Mouse (Mus musculus): ENCODE measurements around the gene Tomm34. TPM values are rescaled to one million over a fixed set of nuclear protein-coding genes. Genes with fewer than 3 reads are reported as not detected.

Gene Tomm34
- polyA plus RNA-seq, 1 experiment from 2014 or later = 48.3 TPM

GRCm38 (mm10) chr2:164032973-164033372 is 38.0 kb downstream of the Tomm34 start:
- Histone ChIP-seq H3K4me3 (replicated peaks; ENCODE audit: low read length) (no peak overlapping the region), H3K27me3 (ENCODE audit: control insufficient read depth, insufficient read depth, low read length) (no peaks in the 10 kb centered on the region), H3K9ac (no peak overlapping the region), H3K36me3 (replicated peaks; ENCODE audit: control insufficient read depth, insufficient read depth) (no peaks in the 10 kb centered on the region), H3K4me2 (replicated peaks) (no peak overlapping the region), H3K27ac (no peak overlapping the region), H3K9me3 (ENCODE audit: control insufficient read depth, low read length) (no peaks in the 10 kb centered on the region), H3K4me1 (replicated peaks; ENCODE audit: control insufficient read depth, insufficient read depth, low read length) (no peaks in the 10 kb centered on the region)
- 90% methylated on average over 3 of the region's 3 CpGs for WGBS
- DNase-seq (ENCODE audit: low spot score) (no peak), ATAC-seq (ENCODE audit: low FRiP score) (no peak)

- H3K4me2 ChIP-seq (replicated peaks) = no peak overlapping the region
- no peak overlapping the region for H3K27ac ChIP-seq
- ATAC-seq (ENCODE audit: low FRiP score) (no peak), DNase-seq (ENCODE audit: low spot score) (no peak)
- H3K27me3 ChIP-seq (ENCODE audit: control insufficient read depth, insufficient read depth, low read length) = no peaks in the 10 kb centered on the region
- WGBS = 88% methylated on average over 10 of the region's 10 CpGs
- no peaks in the 10 kb centered on the region for H3K9me3 ChIP-seq (ENCODE audit: control insufficient read depth, low read length)
- no peak overlapping the region for H3K4me3 ChIP-seq (replicated peaks; ENCODE audit: low read length)
- no peaks in the 10 kb centered on the region for H3K4me1 ChIP-seq (replicated peaks; ENCODE audit: control insufficient read depth, insufficient read depth, low read length)
- no peaks in the 10 kb centered on the region for H3K36me3 ChIP-seq (replicated peaks; ENCODE audit: control insufficient read depth, insufficient read depth)
- no peak overlapping the region for H3K9ac ChIP-seq
Measured at GRCm38 (mm10) chr2:164031147-164031546, 39.8 kb downstream of the Tomm34 start.

- Histone ChIP-seq H3K9ac (no peak within 1 kb of the TSS), H3K4me2 (replicated peaks) (no peak within 1 kb of the TSS), H3K4me1 (replicated peaks; ENCODE audit: control insufficient read depth, insufficient read depth, low read length) (no peaks in the 10 kb centered on the region), H3K27ac (no peak within 1 kb of the TSS), H3K9me3 (ENCODE audit: control insufficient read depth, low read length) (no peaks in the 10 kb centered on the region), H3K36me3 (replicated peaks; ENCODE audit: control insufficient read depth, insufficient read depth) (0 out of 2 replicates have a peak, but pooled peaks cover 2% of the 10 kb centered on the region), H3K4me3 (replicated peaks; ENCODE audit: low read length) (no peak within 1 kb of the TSS), H3K27me3 (ENCODE audit: control insufficient read depth, insufficient read depth, low read length) (no peaks in the 10 kb centered on the region)
- 86% methylated on average over 16 of the region's 16 CpGs for WGBS
- ATAC-seq (ENCODE audit: low FRiP score) (no peak), DNase-seq (ENCODE audit: low spot score) (no peak)
Measured at GRCm38 (mm10) chr2:164025150-164025549, 45.8 kb downstream of the Tomm34 start, which contains the start of gene Pabpc1l. Gene Pabpc1l (plus strand): TSS chr2:164025450.

- no peak overlapping the region for H3K4me2 ChIP-seq (replicated peaks)
- no peak for ATAC-seq (ENCODE audit: low FRiP score)
- no peak for DNase-seq (ENCODE audit: low spot score)
- H3K27me3 ChIP-seq (ENCODE audit: control insufficient read depth, insufficient read depth, low read length) = no peaks in the 10 kb centered on the region
- no peak overlapping the region for H3K27ac ChIP-seq
- H3K9me3 ChIP-seq (ENCODE audit: control insufficient read depth, low read length) = no peaks in the 10 kb centered on the region
- no peak overlapping the region for H3K9ac ChIP-seq
- 60% methylated on average over 2 of the region's 2 CpGs for WGBS
- H3K4me1 ChIP-seq (replicated peaks; ENCODE audit: control insufficient read depth, insufficient read depth, low read length) = no peaks in the 10 kb centered on the region
- H3K36me3 ChIP-seq (replicated peaks; ENCODE audit: control insufficient read depth, insufficient read depth) = peaks cover 33% of the 10 kb centered on the region
- H3K4me3 ChIP-seq (replicated peaks; ENCODE audit: low read length) = no peak overlapping the region
Measured at GRCm38 (mm10) chr2:164022104-164022503, 48.9 kb downstream of the Tomm34 start.

- no peaks in the 10 kb centered on the region for H3K4me1 ChIP-seq (replicated peaks; ENCODE audit: control insufficient read depth, insufficient read depth, low read length)
- 96% methylated on average over 4 of the region's 4 CpGs for WGBS
- no peaks in the 10 kb centered on the region for H3K27me3 ChIP-seq (ENCODE audit: control insufficient read depth, insufficient read depth, low read length)
- H3K27ac ChIP-seq = no peak overlapping the region
- H3K9me3 ChIP-seq (ENCODE audit: control insufficient read depth, low read length) = no peaks in the 10 kb centered on the region
- H3K9ac ChIP-seq = no peak overlapping the region
- no peak for DNase-seq (ENCODE audit: low spot score)
- no peak for ATAC-seq (ENCODE audit: low FRiP score)
- no peak overlapping the region for H3K4me3 ChIP-seq (replicated peaks; ENCODE audit: low read length)
- no peak overlapping the region for H3K4me2 ChIP-seq (replicated peaks)
- peaks cover 54% of the 10 kb centered on the region for H3K36me3 ChIP-seq (replicated peaks; ENCODE audit: control insufficient read depth, insufficient read depth)
Measured at GRCm38 (mm10) chr2:164019943-164020342, 51.0 kb downstream of the Tomm34 start.

- H3K4me2 ChIP-seq (replicated peaks) = no peak overlapping the region
- no peak overlapping the region for H3K4me3 ChIP-seq (replicated peaks; ENCODE audit: low read length)
- no peaks in the 10 kb centered on the region for H3K27me3 ChIP-seq (ENCODE audit: control insufficient read depth, insufficient read depth, low read length)
- DNase-seq (ENCODE audit: low spot score) (no peak), ATAC-seq (ENCODE audit: low FRiP score) (no peak)
- no peak overlapping the region for H3K9ac ChIP-seq
- 96% methylated on average over 3 of the region's 3 CpGs for WGBS
- peaks cover 65% of the 10 kb centered on the region for H3K36me3 ChIP-seq (replicated peaks; ENCODE audit: control insufficient read depth, insufficient read depth)
- no peaks in the 10 kb centered on the region for H3K4me1 ChIP-seq (replicated peaks; ENCODE audit: control insufficient read depth, insufficient read depth, low read length)
- H3K9me3 ChIP-seq (ENCODE audit: control insufficient read depth, low read length) = no peaks in the 10 kb centered on the region
- no peak overlapping the region for H3K27ac ChIP-seq
Measured at GRCm38 (mm10) chr2:164018910-164019309, 52.1 kb downstream of the Tomm34 start.

GRCm38 (mm10) chr2:164015304-164015703 is 55.7 kb downstream of the Tomm34 start:
- Histone ChIP-seq H3K4me1 (replicated peaks; ENCODE audit: control insufficient read depth, insufficient read depth, low read length) (no peaks in the 10 kb centered on the region), H3K4me2 (replicated peaks) (no peak overlapping the region), H3K27ac (no peak overlapping the region), H3K27me3 (ENCODE audit: control insufficient read depth, insufficient read depth, low read length) (no peaks in the 10 kb centered on the region), H3K9ac (no peak overlapping the region), H3K36me3 (replicated peaks; ENCODE audit: control insufficient read depth, insufficient read depth) (peaks cover 90% of the 10 kb centered on the region), H3K9me3 (ENCODE audit: control insufficient read depth, low read length) (no peaks in the 10 kb centered on the region), H3K4me3 (replicated peaks; ENCODE audit: low read length) (no peak overlapping the region)
- no peak for ATAC-seq (ENCODE audit: low FRiP score)
- WGBS = 94% methylated on average over 16 of the region's 16 CpGs
- no peak for DNase-seq (ENCODE audit: low spot score)

GRCm38 (mm10) chr2:164010944-164011343 is 60.0 kb downstream of the Tomm34 start:
- no peak overlapping the region for H3K4me2 ChIP-seq (replicated peaks)
- no peaks in the 10 kb centered on the region for H3K27me3 ChIP-seq (ENCODE audit: control insufficient read depth, insufficient read depth, low read length)
- H3K27ac ChIP-seq = no peak overlapping the region
- H3K4me3 ChIP-seq (replicated peaks; ENCODE audit: low read length) = no peak overlapping the region
- peaks cover 47% of the 10 kb centered on the region for H3K36me3 ChIP-seq (replicated peaks; ENCODE audit: control insufficient read depth, insufficient read depth)
- no peak overlapping the region for H3K9ac ChIP-seq
- WGBS = 91% methylated on average over 3 of the region's 3 CpGs
- 0 out of 2 replicates have a peak, but pooled peaks cover 1% of the 10 kb centered on the region for H3K4me1 ChIP-seq (replicated peaks; ENCODE audit: control insufficient read depth, insufficient read depth, low read length)
- no peak for ATAC-seq (ENCODE audit: low FRiP score)
- H3K9me3 ChIP-seq (ENCODE audit: control insufficient read depth, low read length) = no peaks in the 10 kb centered on the region
- DNase-seq (ENCODE audit: low spot score) = no peak

GRCm38 (mm10) chr2:164010496-164010895 is 60.5 kb downstream of the Tomm34 start:
- ATAC-seq (ENCODE audit: low FRiP score) (no peak), DNase-seq (ENCODE audit: low spot score) (no peak)
- Histone ChIP-seq H3K36me3 (replicated peaks; ENCODE audit: control insufficient read depth, insufficient read depth) (peaks cover 42% of the 10 kb centered on the region), H3K4me2 (replicated peaks) (no peak overlapping the region), H3K4me1 (replicated peaks; ENCODE audit: control insufficient read depth, insufficient read depth, low read length) (0 out of 2 replicates have a peak, but pooled peaks cover 6% of the 10 kb centered on the region), H3K27ac (no peak overlapping the region), H3K9ac (no peak overlapping the region), H3K4me3 (replicated peaks; ENCODE audit: low read length) (no peak overlapping the region), H3K27me3 (ENCODE audit: control insufficient read depth, insufficient read depth, low read length) (no peaks in the 10 kb centered on the region), H3K9me3 (ENCODE audit: control insufficient read depth, low read length) (no peaks in the 10 kb centered on the region)
- WGBS = 93% methylated on average over 5 of the region's 5 CpGs

GRCm38 (mm10) chr2:164009227-164009626 is 61.7 kb downstream of the Tomm34 start:
- Histone ChIP-seq H3K27ac (no peak overlapping the region), H3K4me3 (replicated peaks; ENCODE audit: low read length) (no peak overlapping the region)

More at GRCm38 (mm10) chr2:164009227-164009626, 61.7 kb downstream of the Tomm34 start:
- DNase-seq (ENCODE audit: low spot score) (no peak), ATAC-seq (ENCODE audit: low FRiP score) (no peak)
- WGBS = 94% methylated on average over 6 of the region's 6 CpGs
- no peaks in the 10 kb centered on the region for H3K9me3 ChIP-seq (ENCODE audit: control insufficient read depth, low read length)
- no peak overlapping the region for H3K9ac ChIP-seq
- H3K4me2 ChIP-seq (replicated peaks) = no peak overlapping the region
- peaks cover 30% of the 10 kb centered on the region for H3K36me3 ChIP-seq (replicated peaks; ENCODE audit: control insufficient read depth, insufficient read depth)
- 0 out of 2 replicates have a peak, but pooled peaks cover 7% of the 10 kb centered on the region for H3K4me1 ChIP-seq (replicated peaks; ENCODE audit: control insufficient read depth, insufficient read depth, low read length)
- no peaks in the 10 kb centered on the region for H3K27me3 ChIP-seq (ENCODE audit: control insufficient read depth, insufficient read depth, low read length)
